Mouse (Mus musculus) cortical plate, adult 2 months (tissue): ENCODE measurements around the gene Mamdc4.

Experiments used
- CTCF ChIP-seq: fragments of 200-500 bp; IDR thresholded peaks from 2 replicates; pipeline ENCODE4 v1.5.1; 2011; ENCODE audit warnings: mild to moderate bottlenecking, control low read depth, low read length; ENCODE audit not compliant: insufficient read depth; ENCODE audit errors: extremely low read depth
- POLR2A ChIP-seq: fragments of 200-500 bp; IDR thresholded peaks from 2 replicates; pipeline ENCODE4 v1.6.1; 2011; ENCODE audit warnings: mild to moderate bottlenecking, low read length, control low read depth; ENCODE audit not compliant: insufficient read depth; ENCODE audit errors: extremely low read depth

GRCm38 (mm10) chr2:25576965-25577891 lies 2.6 kb upstream of the Mamdc4 start:
- TF ChIP-seq CTCF, result no peak
- TF ChIP-seq POLR2A, result no peak
